Mouse (Mus musculus) heart, postnatal 36 days (tissue): ENCODE measurements around the gene Adcy6. TPM values are rescaled to one million over a fixed set of nuclear protein-coding genes. Genes with fewer than 3 reads are reported as not detected.
"Not testable (repeated sequence)": the region's sequence is repeated elsewhere in the genome, so short reads cannot be mapped to it uniquely, and the experiment has no call there.

Experiments used
- DNase-seq, 2 experiments: peaks; one replicate each; pipeline ENCODE4 v3.0.0; 2021 to 2022
- intact Hi-C: fragments of 180-260 bp; cut with DNase I; formaldehyde crosslinking; loops from one replicate; pipeline ENCODE4 v1.15.1; 2025
- total RNA-seq, 2 experiments: library from RNA; stranded (reverse); gene quantifications; 2 replicates each; pipeline ENCODE4 v1.2.3; 2021

Gene Adcy6
- total RNA-seq, 2 experiments from 2014 or later, result 207 TPM

- peak; percentile 40 to 60 for DNase-seq
- intact Hi-C loops, result no loop called here
These were observed 6.9 kb downstream of the Adcy6 start for GRCm38 (mm10) chr15:98602921-98603458.

DNA sequence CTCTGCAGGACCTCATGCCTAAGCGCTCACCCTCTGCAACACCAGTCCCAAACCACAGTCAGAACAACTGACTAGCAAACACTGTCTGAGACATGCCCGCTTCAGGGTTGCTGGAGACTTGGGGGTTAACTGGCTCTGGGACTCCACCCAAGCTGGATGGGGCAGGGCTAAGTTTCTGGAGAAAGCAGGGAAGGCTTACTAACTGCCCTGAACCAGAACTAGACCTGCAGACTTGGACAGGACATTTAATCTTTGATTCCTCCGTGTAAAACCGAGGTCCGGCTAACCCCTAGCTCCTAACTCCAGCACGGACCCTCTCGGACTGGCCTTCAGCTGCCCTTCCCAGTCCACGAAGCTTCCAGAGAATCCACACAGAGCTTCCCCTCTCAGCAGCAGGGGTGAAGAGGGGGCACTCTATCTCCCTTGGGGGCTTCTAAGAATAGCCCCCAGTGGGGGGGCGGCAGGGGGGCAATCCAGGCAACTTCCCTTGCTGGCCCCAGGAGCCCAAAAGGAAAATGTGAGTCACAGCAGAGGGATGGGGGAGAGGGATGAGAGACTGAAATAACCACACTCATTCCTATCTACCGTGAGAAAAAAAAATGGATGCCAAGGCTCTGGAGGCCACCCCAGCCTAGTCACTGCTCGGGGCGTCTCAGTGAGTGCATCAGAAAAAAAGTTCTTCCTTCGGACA lies 7.5 kb downstream of the Adcy6 start:
- DNase-seq, result peak; percentile 60 to 75
- intact Hi-C loops, result no loop called here

- DNase-seq, result no peak
- intact Hi-C loops, result loop anchor here (2.0 kb wide), 1 partner anchor 19 kb away; no protein-coding TSS in a partner anchor
These were observed 8.1 kb downstream of the Adcy6 start for GRCm38 (mm10) chr15:98601832-98602190.

DNA sequence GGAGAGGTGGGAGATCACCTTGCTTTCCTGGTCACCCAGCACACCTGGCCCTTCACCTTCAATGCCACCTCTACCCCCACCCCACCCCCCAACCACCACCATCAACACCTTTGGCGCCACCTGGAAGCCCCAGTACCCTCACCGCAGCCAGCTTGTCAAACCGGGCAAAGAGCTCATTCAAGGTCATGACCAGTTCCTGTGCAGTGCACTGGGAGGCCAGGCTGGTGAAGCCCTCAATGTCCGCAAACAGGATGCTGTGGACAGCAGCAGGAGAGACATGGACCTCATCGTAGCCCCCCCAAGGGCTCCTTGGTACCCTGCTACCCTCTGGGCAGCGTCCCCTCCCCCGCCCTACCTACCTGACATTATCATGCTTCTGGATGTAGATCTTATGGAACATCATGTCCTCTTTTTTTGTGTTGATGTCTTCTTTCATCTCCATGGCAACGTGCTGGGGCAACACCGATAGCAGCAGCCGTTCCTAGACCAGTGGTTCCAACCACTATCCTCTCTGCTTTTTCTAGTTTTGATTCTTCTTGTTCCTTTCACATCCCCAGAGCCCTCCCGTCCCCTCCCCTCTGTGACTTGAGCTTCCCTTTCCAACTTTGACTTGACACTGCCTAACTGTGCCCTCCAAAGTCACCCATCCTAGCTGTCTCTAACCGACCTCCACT lies 9.7 kb downstream of the Adcy6 start:
- DNase-seq, result no peak
- intact Hi-C loops, result loop anchor here (2.0 kb wide), 1 partner anchor 17 kb away; no protein-coding TSS in a partner anchor

- intact Hi-C loops, result no loop called here
- no peak for DNase-seq
These were observed 13.3 kb downstream of the Adcy6 start for GRCm38 (mm10) chr15:98596609-98597008.

GRCm38 (mm10) chr15:98595049-98595448 lies 14.8 kb downstream of the Adcy6 start:
- intact Hi-C loops, result no loop called here
- DNase-seq, result no peak

GRCm38 (mm10) chr15:98594193-98594592 lies 15.7 kb downstream of the Adcy6 start:
- intact Hi-C loops, result no loop called here
- no peak for DNase-seq

- intact Hi-C loops, result no loop called here
- DNase-seq, result no peak
These were observed 18.5 kb downstream of the Adcy6 start for GRCm38 (mm10) chr15:98591396-98591795.

GRCm38 (mm10) chr15:98589640-98590336 lies 20.1 kb downstream of the Adcy6 start:
- no peak for DNase-seq
- intact Hi-C loops, result no loop called here

DNA sequence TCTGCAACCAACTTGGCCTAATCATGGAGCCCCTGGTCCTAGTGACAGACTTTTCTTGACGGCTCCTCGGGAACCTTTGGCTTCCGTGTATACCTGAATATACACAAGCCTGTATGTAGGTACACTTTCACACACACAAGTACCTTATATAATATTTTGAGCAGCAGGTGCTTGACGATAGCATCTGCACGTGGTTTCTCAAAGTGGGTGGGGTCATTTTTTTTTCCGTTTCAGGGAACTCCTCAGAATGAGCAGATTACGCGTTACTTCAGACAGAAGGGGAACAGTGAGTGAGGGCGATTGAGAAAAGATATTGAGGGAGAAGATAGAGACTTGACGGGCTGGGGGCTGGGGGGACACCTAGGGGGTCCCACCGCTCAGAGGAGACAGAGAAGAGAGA lies 22.1 kb downstream of the Adcy6 start:
- DNase-seq, result no peak
- intact Hi-C loops, result no loop called here

DNA sequence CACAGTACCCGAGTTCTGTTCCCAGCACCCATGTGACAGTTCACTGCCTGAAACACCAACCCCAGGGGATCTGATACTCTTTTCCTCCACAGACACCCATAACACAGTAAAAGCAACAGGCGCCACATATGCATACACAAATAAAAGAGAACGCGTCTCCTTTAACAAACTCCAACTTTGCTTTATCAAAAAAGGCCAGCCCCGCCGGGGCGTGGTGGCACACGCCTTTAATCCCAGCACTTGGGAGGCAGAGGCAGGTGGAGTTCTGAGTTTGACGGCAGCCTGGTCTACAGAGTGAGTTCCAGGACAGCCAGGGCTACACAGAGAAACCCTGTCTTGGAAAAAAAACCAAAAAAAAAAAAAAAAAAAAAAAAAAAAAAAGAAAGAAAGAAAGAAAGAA lies 23.7 kb downstream of the Adcy6 start:
- DNase-seq, intact Hi-C loops: not testable (repeated sequence)

DNA sequence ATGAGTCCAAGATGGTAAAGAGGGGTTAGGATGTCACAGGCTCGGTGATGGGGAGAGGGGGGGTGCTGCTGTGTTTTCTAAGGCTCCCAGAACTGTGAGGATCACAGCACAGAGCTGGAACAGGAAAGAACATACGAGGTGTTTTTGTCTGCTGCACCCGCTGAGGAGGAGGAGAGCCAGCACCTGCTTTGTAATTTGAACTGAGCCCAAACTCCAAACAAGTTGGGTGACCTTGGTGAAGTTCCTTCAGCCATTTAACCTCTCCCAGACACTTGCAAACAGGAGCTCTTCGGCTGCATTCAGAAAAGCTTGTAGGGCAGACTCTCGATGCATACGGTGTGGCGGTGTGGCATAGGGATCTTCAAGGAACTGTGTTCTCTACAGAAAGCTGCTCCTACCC lies 24.5 kb downstream of the Adcy6 start:
- DNase-seq, result no peak
- intact Hi-C loops, result no loop called here

DNA sequence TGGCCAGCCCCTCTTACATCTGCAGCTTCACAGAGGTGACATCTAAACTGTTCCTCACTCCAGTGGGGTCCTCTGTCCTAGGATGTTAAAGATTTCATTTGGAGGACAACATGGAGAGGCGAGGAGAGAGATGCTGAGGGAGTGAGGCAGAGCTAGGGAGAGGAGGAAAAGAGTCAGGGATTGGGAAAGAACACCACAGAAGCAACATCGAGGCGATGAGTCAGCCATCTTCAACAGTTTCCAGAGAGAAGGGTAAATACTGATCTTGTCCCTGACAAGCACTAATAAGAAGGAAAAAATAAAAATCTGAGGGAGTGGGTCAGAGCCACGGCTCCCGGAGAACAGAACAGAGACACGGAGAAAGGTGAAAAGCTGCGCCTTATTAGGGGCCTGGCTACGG lies 26.9 kb downstream of the Adcy6 start:
- DNase-seq, result no peak
- intact Hi-C loops, result loop anchor here (2.0 to 5.0 kb wide), 2 partner anchors 18 to 114 kb away; no protein-coding TSS in a partner anchor

- DNase-seq, result no peak
- intact Hi-C loops, result loop anchor here (2.0 to 5.0 kb wide), 2 partner anchors 18 to 115 kb away; no protein-coding TSS in a partner anchor
These were observed 27.5 kb downstream of the Adcy6 start for GRCm38 (mm10) chr15:98582410-98582809.

DNA sequence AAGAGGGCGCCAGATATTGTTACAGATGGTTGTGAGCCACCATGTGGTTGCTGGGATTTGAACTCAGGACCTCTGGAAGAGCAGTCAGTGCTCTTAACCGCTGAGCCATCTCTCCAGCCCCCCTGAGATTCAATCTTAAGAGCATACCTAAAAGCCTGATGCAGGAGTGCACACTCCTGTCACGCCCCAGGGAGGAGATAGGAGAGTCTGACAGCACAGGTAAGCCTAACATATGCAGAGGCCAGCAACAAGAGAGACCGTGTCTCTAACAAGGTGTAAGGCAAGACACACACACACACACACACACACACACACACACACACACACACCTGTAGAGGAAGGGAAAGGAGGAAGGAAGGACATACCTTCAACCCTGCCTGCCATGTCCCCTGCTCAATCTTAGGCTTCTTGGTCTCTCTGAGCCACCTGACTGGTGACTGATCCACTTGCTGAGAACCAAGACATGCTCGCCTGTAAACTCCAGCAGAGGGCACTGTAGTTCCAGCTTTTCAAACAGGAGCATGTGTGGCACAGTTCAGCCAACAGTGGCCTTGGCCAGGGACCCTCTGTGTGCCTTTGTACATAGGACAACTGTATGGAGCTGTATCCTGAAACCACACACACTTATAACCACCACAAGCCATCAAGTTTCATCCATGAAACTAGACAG lies 29.9 kb downstream of the Adcy6 start:
- intact Hi-C loops, result loop anchor here (1.0 to 5.0 kb wide), 2 partner anchors 36 to 117 kb away; no protein-coding TSS in a partner anchor
- peak; percentile 77 to 80 for DNase-seq

- intact Hi-C loops, result no loop called here
These were observed 30.6 kb downstream of the Adcy6 start for GRCm38 (mm10) chr15:98579310-98579709.

GRCm38 (mm10) chr15:98573293-98573692 lies 36.6 kb downstream of the Adcy6 start:
- intact Hi-C loops, result no loop called here
- no peak for DNase-seq

More at GRCm38 (mm10) chr15:98579310-98579709, 30.6 kb downstream of the Adcy6 start:
- DNase-seq, result no peak

GRCm38 (mm10) chr15:98570873-98571538 lies 38.9 kb downstream of the Adcy6 start, which contains the start of the genes Ccnt1 and 4930415O20Rik:
Gene Ccnt1 (minus strand): TSS chr15:98570923.
Gene 4930415O20Rik (plus strand): TSS chr15:98571004.
- intact Hi-C loops, result no loop called here
- no peak for DNase-seq

- intact Hi-C loops, result loop anchor here (5.0 kb wide), 2 partner anchors 58 to 127 kb away; no protein-coding TSS in a partner anchor
- DNase-seq, result no peak
These were observed 40.0 kb downstream of the Adcy6 start for GRCm38 (mm10) chr15:98569795-98570365.
